In genomic region chr8:85386205-85386604, GRCm38 (mm10) we compare ENCODE assay signal across 13 mouse cellular contexts. TPM values are rescaled to one million over a fixed set of nuclear protein-coding genes. Genes with fewer than 3 reads are reported as not detected.
DNase-seq lines count a peak whose midpoint lies in the region; ATAC-seq and TF ChIP-seq lines count a peak whose summit lies in the region.
"Had no signal": no experiment of that assay in that cellular context is flagged by ENCODE, and none has a peak within 500 bp of the region (broad histone marks: within the 10 kb centered on the region; RNA-seq: fewer than 3 reads in every experiment).

Gene Mylk3 (minus strand): TSS chr8:85386345.

- TF ChIP-seq CTCF in heart, postnatal 0 days (IDR thresholded peaks at IDR 0.05; ENCODE audit: low read depth): 0 out of 2 replicates have a peak, but pooled peaks have one; percentile 20
- TF ChIP-seq CTCF in liver, postnatal 0 days (IDR thresholded peaks at IDR 0.05; ENCODE audit: low read depth): no peak

- H3K27me3 ChIP-seq in heart, postnatal 0 days (ENCODE audit: control insufficient read depth, insufficient read depth, low read length): no peaks in the 10 kb centered on the region
- H3K27me3 ChIP-seq in liver, postnatal 0 days (ENCODE audit: insufficient read depth, low read length): no peaks in the 10 kb centered on the region
- H3K27me3 ChIP-seq in forebrain, embryonic 12.5 days: no peaks in the 10 kb centered on the region
- H3K27me3 ChIP-seq: limb, embryonic 13.5 days; midbrain, embryonic 13.5 days had no signal

- H3K4me3 ChIP-seq in heart, postnatal 0 days (ENCODE audit: low read depth, low read length): peak within 1 kb of the TSS; percentile 8; the same call in 1 of the 2 replicates
- no peak within 1 kb of the TSS for H3K4me3 ChIP-seq in liver, postnatal 0 days (ENCODE audit: low read depth, low read length)
- no peak within 1 kb of the TSS for H3K4me3 ChIP-seq in forebrain, embryonic 12.5 days (replicated peaks)
- H3K4me3 ChIP-seq: limb, embryonic 13.5 days; midbrain, embryonic 13.5 days had no signal

- peak within 1 kb of the TSS; percentile 36; the same call in 1 of the 2 replicates for H3K27ac ChIP-seq in heart, postnatal 0 days (ENCODE audit: low read depth)
- no peak within 1 kb of the TSS for H3K27ac ChIP-seq in liver, postnatal 0 days (ENCODE audit: low read depth)
- no peak within 1 kb of the TSS for H3K27ac ChIP-seq in forebrain, embryonic 12.5 days
- H3K27ac ChIP-seq: limb, embryonic 13.5 days; midbrain, embryonic 13.5 days had no signal

- no peaks in the 10 kb centered on the region for H3K36me3 ChIP-seq in heart, postnatal 0 days (replicated peaks; ENCODE audit: control insufficient read depth, insufficient read depth, low read length)
- H3K36me3 ChIP-seq in liver, postnatal 0 days (replicated peaks; ENCODE audit: insufficient read depth, low read length): no peaks in the 10 kb centered on the region
- no peaks in the 10 kb centered on the region for H3K36me3 ChIP-seq in forebrain, embryonic 12.5 days (replicated peaks)
- H3K36me3 ChIP-seq: limb, embryonic 13.5 days; midbrain, embryonic 13.5 days had no signal

- ATAC-seq in erythroid progenitor cell, adult 5-6 weeks (replicated peaks; ENCODE audit: low FRiP score, poor library complexity, severe bottlenecking): no peak
- peak; percentile 97 for ATAC-seq in heart, postnatal 0 days (ENCODE audit: insufficient read depth, low read depth)
- no peak for ATAC-seq in liver, postnatal 0 days
- no peak for ATAC-seq in forebrain, embryonic 12.5 days (ENCODE audit: low FRiP score)
- ATAC-seq: forebrain, postnatal 0 days; midbrain, embryonic 13.5 days had no signal

- TF ChIP-seq EP300 in heart, postnatal 0 days (IDR thresholded peaks at IDR 0.05; ENCODE audit: low read depth): no peak
- TF ChIP-seq EP300 in liver, postnatal 0 days (IDR thresholded peaks at IDR 0.05; ENCODE audit: low read depth): no peak

- peak within 1 kb of the TSS; percentile 41 for H3K4me2 ChIP-seq in heart, postnatal 0 days (ENCODE audit: low read depth, low read length)
- H3K4me2 ChIP-seq in liver, postnatal 0 days (ENCODE audit: low read depth, low read length): no peak within 1 kb of the TSS
- no peak within 1 kb of the TSS for H3K4me2 ChIP-seq in forebrain, embryonic 12.5 days
- H3K4me2 ChIP-seq: limb, embryonic 13.5 days; midbrain, embryonic 13.5 days had no signal

- WGBS in heart, postnatal 0 days: 40% methylated on average over 6 of the region's 6 CpGs
- WGBS in liver, postnatal 0 days (ENCODE audit: insufficient replicate concordance): 76% methylated on average over 6 of the region's 6 CpGs
- 87% methylated on average over 6 of the region's 6 CpGs for WGBS in forebrain, embryonic 12.5 days

- H3K9ac ChIP-seq in heart, postnatal 0 days (replicated peaks; ENCODE audit: low read depth, low read length): no peak within 1 kb of the TSS
- no peak within 1 kb of the TSS for H3K9ac ChIP-seq in liver, postnatal 0 days (replicated peaks)
- no peak within 1 kb of the TSS for H3K9ac ChIP-seq in forebrain, embryonic 12.5 days
- H3K9ac ChIP-seq: forebrain, postnatal 0 days; limb, embryonic 13.5 days; midbrain, embryonic 13.5 days had no signal

- peaks cover 43% of the 10 kb centered on the region for H3K4me1 ChIP-seq in heart, postnatal 0 days (ENCODE audit: control insufficient read depth, insufficient read depth)
- H3K4me1 ChIP-seq in liver, postnatal 0 days (ENCODE audit: insufficient read depth): peaks cover 15% of the 10 kb centered on the region
- peaks cover 3% of the 10 kb centered on the region; the same call in 1 of the 2 replicates for H3K4me1 ChIP-seq in forebrain, embryonic 12.5 days
- H3K4me1 ChIP-seq: midbrain, embryonic 13.5 days had no signal

- peak; percentile 16 to 48 for DNase-seq in frontal cortex, postnatal 10 days (ENCODE audit: low spot score in 2 of 2)
- DNase-seq in frontal cortex, postnatal 25 days (ENCODE audit: low spot score in 2 of 2): no peak
- DNase-seq in heart, postnatal 0 days (ENCODE audit: low spot score): peak; percentile 84
- no peak for DNase-seq in liver, postnatal 0 days
- DNase-seq in kidney, postnatal 36 days: no peak
- DNase-seq in MN1 (ENCODE audit: low spot score): no peak
- DNase-seq: embryo, embryonic 11 days; forebrain, postnatal 0 days; kidney, postnatal 10 days had no signal

- no peaks in the 10 kb centered on the region for H3K9me3 ChIP-seq in heart, postnatal 0 days (replicated peaks; ENCODE audit: control insufficient read depth, low read length)
- no peaks in the 10 kb centered on the region for H3K9me3 ChIP-seq in liver, postnatal 0 days (ENCODE audit: low read length)
- no peaks in the 10 kb centered on the region for H3K9me3 ChIP-seq in forebrain, embryonic 12.5 days
- H3K9me3 ChIP-seq: limb, embryonic 13.5 days; midbrain, embryonic 13.5 days had no signal

RNA-seq across cellular contexts. Expression of gene Mylk3, which starts in this region (rescaled TPM):
- 38.2 and 58.7 TPM in 2 replicates for total RNA-seq in erythroid progenitor cell, adult 5-6 weeks (2015; ENCODE audit: low replicate concordance)
- 150 and 159 TPM in 2 replicates for total RNA-seq in erythroid progenitor cell, adult 5-6 weeks (2017; ENCODE audit: low replicate concordance)
- total RNA-seq in heart, postnatal 0 days (2014; rRNA removed; ENCODE audit: low replicate concordance): 398 and 403 TPM in 2 replicates
- polyA plus RNA-seq in heart, postnatal 0 days (2015; fragmentation: Nextera tagmentation; extraction: Ambion mirVana): 321 and 340 TPM in 2 replicates
- polyA plus RNA-seq in liver, postnatal 0 days (2015; fragmentation: Nextera tagmentation; extraction: Ambion mirVana): 21.2 and 24.2 TPM in 2 replicates
- 1.3 and 1.4 TPM in 2 replicates for polyA plus RNA-seq in forebrain, embryonic 12.5 days (2016; fragmentation: Nextera tagmentation; extraction: Ambion mirVana)

Comparison
In these comparisons a context has a peak if more than half of its experiments do, and no peak if none do; other contexts are left out.
1. RNA of gene Mylk3 (polyA plus RNA-seq): 321 to 340 TPM in heart, postnatal 0 days; 21.2 to 24.2 TPM in liver, postnatal 0 days and 1.3 to 1.4 TPM in forebrain, embryonic 12.5 days; every median in the first group is over 10 times any median in the second.
2. DNase-seq: peak in frontal cortex, postnatal 10 days (2 of 2) and heart, postnatal 0 days (single experiment); none in frontal cortex, postnatal 25 days (0 of 2), liver, postnatal 0 days (single experiment), kidney, postnatal 36 days (0 of 2) and MN1 (single experiment).